In the genomic region with DNA sequence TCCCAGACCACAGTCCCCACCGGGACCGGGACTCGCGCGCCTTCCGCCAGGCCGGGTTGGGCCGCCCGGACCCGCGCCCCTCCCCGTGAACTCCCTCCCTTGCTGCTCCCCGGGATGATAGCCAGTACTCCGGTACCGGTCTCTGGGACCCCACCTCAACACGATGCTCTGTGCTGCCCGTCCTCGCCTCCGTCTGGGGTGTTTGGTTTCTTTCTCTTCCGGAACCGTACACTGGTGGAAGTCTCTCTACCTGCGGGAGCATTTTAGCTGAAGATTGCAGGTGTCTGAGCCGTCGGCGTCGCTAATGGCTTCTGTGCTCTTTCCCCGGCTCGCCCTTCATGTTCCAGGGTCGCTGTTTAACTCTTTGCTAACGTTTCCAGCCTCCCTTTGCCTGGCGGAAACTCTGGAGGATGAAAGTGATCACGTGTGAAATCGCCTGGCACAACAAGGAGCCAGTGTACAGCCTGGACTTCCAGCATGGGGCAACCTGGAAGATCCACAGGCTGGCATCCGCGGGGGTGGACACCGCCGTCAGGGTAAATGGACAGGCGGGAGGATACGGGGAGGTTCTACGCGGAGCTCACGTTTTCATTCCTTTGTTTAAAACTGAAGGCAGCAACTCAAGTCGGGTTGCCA, we compare ENCODE assay signal across 8 mouse cellular contexts. TPM values are rescaled to one million over a fixed set of nuclear protein-coding genes. Genes with fewer than 3 reads are reported as not detected.
A peak's percentile ranks its signal among the peaks of the same experiment; 100 is the strongest.
DNase-seq lines count a peak whose midpoint lies in the region; ATAC-seq and TF ChIP-seq lines count a peak whose summit lies in the region.

No protein-coding gene starts in this region.

- no peak for TF ChIP-seq CTCF in layer of hippocampus, adult 2 months (conservative IDR thresholded peaks at IDR 0.05)

- H3K9ac ChIP-seq in limb, embryonic 15.5 days = peak overlapping the region; percentile 67
- H3K9ac ChIP-seq in neural tube, embryonic 12.5 days = peak overlapping the region; percentile 67

- H3K36me3 ChIP-seq in embryonic facial prominence, embryonic 10.5 days (replicated peaks) = peaks cover 33% of the 10 kb centered on the region
- peaks cover 15% of the 10 kb centered on the region for H3K36me3 ChIP-seq in limb, embryonic 15.5 days
- peaks cover 16% of the 10 kb centered on the region for H3K36me3 ChIP-seq in neural tube, embryonic 12.5 days

- WGBS in embryonic facial prominence, embryonic 10.5 days = under 1% methylated on average over 43 of the region's 43 CpGs
- WGBS in limb, embryonic 15.5 days = under 1% methylated on average over 43 of the region's 43 CpGs
- under 1% methylated on average over 43 of the region's 43 CpGs for WGBS in neural tube, embryonic 12.5 days

- H3K4me1 ChIP-seq in embryonic facial prominence, embryonic 10.5 days = peaks cover 34% of the 10 kb centered on the region
- H3K4me1 ChIP-seq in limb, embryonic 15.5 days = peaks cover 16% of the 10 kb centered on the region
- H3K4me1 ChIP-seq in neural tube, embryonic 12.5 days = peaks cover 12% of the 10 kb centered on the region

- H3K9me3 ChIP-seq in embryonic facial prominence, embryonic 10.5 days = no peaks in the 10 kb centered on the region
- H3K9me3 ChIP-seq in limb, embryonic 15.5 days = no peaks in the 10 kb centered on the region
- H3K9me3 ChIP-seq in neural tube, embryonic 12.5 days = no peaks in the 10 kb centered on the region

- no peak overlapping the region for H3K27ac ChIP-seq in layer of hippocampus, adult 2 months
- peak overlapping the region; percentile 89 for H3K27ac ChIP-seq in embryonic facial prominence, embryonic 10.5 days (replicated peaks)
- 0 out of 2 replicates have a peak overlapping the region, but pooled peaks have one; percentile 50 for H3K27ac ChIP-seq in limb, embryonic 15.5 days
- H3K27ac ChIP-seq in neural tube, embryonic 12.5 days = no peak overlapping the region

- no peaks in the 10 kb centered on the region for H3K27me3 ChIP-seq in embryonic facial prominence, embryonic 10.5 days (replicated peaks; ENCODE audit: low read depth, poor library complexity, severe bottlenecking)
- no peaks in the 10 kb centered on the region for H3K27me3 ChIP-seq in limb, embryonic 15.5 days
- H3K27me3 ChIP-seq in neural tube, embryonic 12.5 days (replicated peaks) = no peaks in the 10 kb centered on the region

- H3K4me3 ChIP-seq in layer of hippocampus, adult 2 months = peak overlapping the region; percentile 62
- peak overlapping the region; percentile 82 for H3K4me3 ChIP-seq in embryonic facial prominence, embryonic 10.5 days
- peak overlapping the region; percentile 85 for H3K4me3 ChIP-seq in limb, embryonic 15.5 days
- H3K4me3 ChIP-seq in neural tube, embryonic 12.5 days = peak overlapping the region; percentile 73

- peak overlapping the region; percentile 86 for H3K4me2 ChIP-seq in limb, embryonic 15.5 days
- peak overlapping the region; percentile 96 for H3K4me2 ChIP-seq in neural tube, embryonic 12.5 days (replicated peaks)

- ATAC-seq in limb, embryonic 15.5 days (ENCODE audit: insufficient number of reproducible peaks, low FRiP score, low TSS enrichment, low read depth) = peak; percentile 59; the same call in 1 of the 2 replicates
- ATAC-seq in neural tube, embryonic 12.5 days (ENCODE audit: low FRiP score, low read depth) = peak; percentile 45

- DNase-seq in layer of hippocampus, adult 2 months (ENCODE audit: low spot score in 2 of 2) = no peak
- no peak for DNase-seq in layer of hippocampus, adult 9-10 months (ENCODE audit: low spot score)
- DNase-seq in T-cell, adult 2 months (ENCODE audit: low spot score) = peak; percentile 2
- peak; percentile 61 for DNase-seq in embryonic facial prominence, embryonic 10.5 days (ENCODE audit: low spot score)
- peak; percentile 21 for DNase-seq in heart, postnatal 4 days
- DNase-seq in gastrocnemius, adult 18-20 months (ENCODE audit: low spot score) = no peak

RNA-seq across cellular contexts. Expression of a gene that starts 0.5 kb away (rescaled TPM):
- 1 to 10 TPM in 1 of 2 experiments, under 1 TPM in 1; 0.74 to 1.1 TPM for total RNA-seq in layer of hippocampus, adult 2 months (2021)
- polyA plus RNA-seq in embryonic facial prominence, embryonic 10.5 days (2016; fragmentation: Nextera tagmentation; extraction: Ambion mirVana) = 138 and 142 TPM in 2 replicates
- 10 to 100 TPM; 22.8 to 25.2 TPM for total RNA-seq in heart, postnatal 4 days (2021)
- polyA plus RNA-seq in limb, embryonic 15.5 days (2015; fragmentation: Nextera tagmentation; extraction: Ambion mirVana) = 55.7 and 56.7 TPM in 2 replicates
- 49.5 and 49.7 TPM in 2 replicates for polyA plus RNA-seq in neural tube, embryonic 12.5 days (2016; fragmentation: Nextera tagmentation; extraction: Ambion mirVana)
- under 1 TPM in 1 of 2 experiments, not detected in 1; 0.12 TPM for total RNA-seq in gastrocnemius, adult 18-20 months (2021)

RNA-seq across cellular contexts. Expression of a gene that starts 52.3 kb away (rescaled TPM):
- total RNA-seq in layer of hippocampus, adult 2 months (2021) = 10 to 100 TPM; 32.6 to 34.7 TPM
- polyA plus RNA-seq in embryonic facial prominence, embryonic 10.5 days (2016; fragmentation: Nextera tagmentation; extraction: Ambion mirVana) = 29.1 and 31.5 TPM in 2 replicates
- 10 to 100 TPM; 23.7 to 26.5 TPM for total RNA-seq in heart, postnatal 4 days (2021)
- 28.2 and 31.6 TPM in 2 replicates for polyA plus RNA-seq in limb, embryonic 15.5 days (2015; fragmentation: Nextera tagmentation; extraction: Ambion mirVana)
- polyA plus RNA-seq in neural tube, embryonic 12.5 days (2016; fragmentation: Nextera tagmentation; extraction: Ambion mirVana) = 33.2 and 33.5 TPM in 2 replicates
- total RNA-seq in gastrocnemius, adult 18-20 months (2021) = 1 to 10 TPM; 9.3 to 9.7 TPM

Comparison
In these comparisons a context has a peak if more than half of its experiments do, and no peak if none do; other contexts are left out.
1. DNase-seq: peak in T-cell, adult 2 months (single experiment), embryonic facial prominence, embryonic 10.5 days (single experiment) and heart, postnatal 4 days (single experiment); none in layer of hippocampus, adult 2 months (0 of 2), layer of hippocampus, adult 9-10 months (single experiment) and gastrocnemius, adult 18-20 months (single experiment).
2. H3K27ac ChIP-seq: peak in embryonic facial prominence, embryonic 10.5 days (single experiment) and limb, embryonic 15.5 days (single experiment); none in layer of hippocampus, adult 2 months (single experiment) and neural tube, embryonic 12.5 days (single experiment).
3. RNA of a gene that starts 0.5 kb away (total RNA-seq): 22.8 to 25.2 TPM in heart, postnatal 4 days; 0.74 to 1.1 TPM in layer of hippocampus, adult 2 months and 0.12 TPM in gastrocnemius, adult 18-20 months; every median in the first group is over 10 times any median in the second.
4. Peak in every context shown above with its lines, with median percentiles within 50 percentile points of each other: H3K4me3 ChIP-seq.